Mouse (Mus musculus) lung, postnatal 10 days (tissue): ENCODE results near the gene Umps.

ENCODE experiments used
- DNase-seq: peaks from one replicate; pipeline ENCODE4 v3.0.0; 2021

The Umps gene

DNA sequence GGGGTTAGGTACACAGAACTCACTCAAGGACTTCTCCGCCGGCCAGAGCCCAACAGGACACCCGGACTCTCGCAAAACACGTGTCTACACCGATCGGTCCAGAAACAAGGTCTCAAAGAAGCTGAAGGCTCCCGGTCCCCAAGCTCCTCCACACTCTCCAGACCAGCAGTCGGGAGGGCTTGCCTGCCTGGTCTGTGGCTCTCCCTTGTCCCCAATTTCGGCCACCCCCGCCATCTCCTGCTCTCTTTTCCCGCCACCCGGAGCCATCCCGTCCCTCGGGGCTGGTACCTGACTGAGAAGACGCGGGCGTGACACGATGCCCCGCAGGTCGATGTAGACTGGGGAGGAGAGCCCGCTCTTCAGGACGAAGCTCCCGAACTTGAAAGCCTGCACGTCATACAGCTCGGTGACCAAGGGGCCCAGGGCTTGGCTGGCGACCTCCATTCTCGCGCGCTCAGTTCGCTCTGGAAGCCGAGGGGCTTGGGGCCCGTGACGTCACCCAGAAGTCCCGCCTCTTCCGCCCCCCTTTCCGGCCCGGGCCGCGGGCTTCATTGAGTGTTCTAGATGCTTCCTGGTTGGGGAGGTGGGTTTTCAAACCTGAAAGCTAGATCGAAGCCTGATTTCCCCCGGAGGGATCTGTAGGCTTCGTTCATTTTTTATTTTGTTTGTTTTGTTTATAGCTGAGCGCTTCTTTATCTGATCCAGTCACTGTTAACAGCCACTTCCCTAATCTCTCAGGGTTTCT is at the start of gene Umps:
Gene Umps (minus strand): TSS at position 501 of the 745 bp plus-strand sequence.
- peak; percentile 89 for DNase-seq

DNA sequence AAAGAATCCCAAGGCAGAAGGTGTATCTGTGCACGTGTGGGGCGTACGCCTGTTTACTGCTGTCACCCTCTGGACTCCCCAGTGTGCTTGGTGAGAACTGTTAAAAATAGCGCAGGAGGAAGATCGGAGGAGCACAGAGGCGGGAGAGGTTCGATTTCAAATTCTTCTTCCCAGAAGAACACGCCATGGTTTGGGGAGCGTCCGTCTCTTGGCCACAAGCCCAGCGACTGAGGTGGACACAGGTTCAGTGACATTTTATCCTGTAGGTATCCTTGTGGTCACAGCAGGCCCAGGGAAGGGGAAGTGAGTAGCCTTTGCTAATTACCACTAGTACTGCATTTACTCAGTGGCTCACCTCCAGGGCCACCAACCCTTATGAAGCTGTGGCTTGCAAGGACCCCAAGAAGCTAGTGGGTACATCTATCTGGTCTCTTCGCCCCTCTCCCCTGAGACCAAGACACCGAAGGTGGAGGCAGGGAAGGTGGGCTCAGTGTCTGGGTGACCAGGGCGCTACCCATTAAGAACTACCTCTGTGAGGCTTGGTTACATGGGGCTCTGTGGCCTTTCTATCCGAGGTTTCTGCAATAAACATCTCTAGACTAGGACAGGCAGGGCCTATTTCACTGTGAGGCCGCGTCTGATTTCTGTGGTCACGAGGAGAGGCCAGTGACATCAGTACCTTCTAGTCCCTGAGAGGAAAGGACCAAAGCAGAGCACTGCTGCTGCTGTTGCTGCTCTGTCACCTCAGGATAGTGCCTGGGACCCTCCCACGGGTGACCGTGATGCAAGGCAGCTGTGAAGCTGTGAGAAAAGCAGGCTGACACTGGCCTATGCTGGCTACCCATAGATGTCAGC is 45.4 kb upstream of the Umps start:
- no peak for DNase-seq

DNA sequence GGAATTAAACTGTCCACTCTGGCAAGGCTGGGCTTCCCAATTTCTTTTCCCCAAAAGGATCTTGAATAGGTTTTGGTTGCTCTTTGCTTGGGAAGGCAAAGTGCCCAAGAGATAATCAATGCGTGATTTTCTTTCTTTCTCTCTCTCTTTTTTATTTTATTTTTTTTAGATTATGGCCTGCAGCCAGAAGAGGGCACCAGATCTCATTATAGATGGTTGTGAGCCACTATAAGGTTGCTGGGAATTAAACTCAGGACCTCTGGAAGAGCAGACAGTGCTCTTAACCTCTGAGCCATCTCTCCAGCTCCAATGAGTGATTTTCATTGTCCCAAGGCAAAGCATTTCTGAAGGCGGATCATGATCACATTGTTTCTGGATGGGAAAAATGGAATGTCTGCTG is 42.7 kb upstream of the Umps start:
- no peak for DNase-seq

DNA sequence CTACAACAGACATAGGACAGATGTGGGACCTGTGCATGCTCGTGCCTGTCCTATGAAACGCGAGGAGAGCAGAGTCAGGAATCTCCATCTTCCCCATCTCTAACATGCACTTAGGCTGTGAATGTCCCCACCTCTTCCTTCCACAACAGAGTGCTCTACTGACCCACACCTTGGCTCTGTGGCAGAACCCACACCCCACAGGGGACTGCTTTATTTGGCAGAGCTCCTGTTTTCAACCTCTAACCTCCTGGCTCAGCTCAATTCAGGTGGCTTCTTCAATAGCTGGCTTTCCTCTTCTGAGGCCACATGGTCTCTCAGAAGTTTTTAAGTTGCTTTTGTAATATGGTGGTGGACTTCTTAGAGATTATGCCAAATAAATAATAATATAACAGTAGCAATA is 39.1 kb upstream of the Umps start:
- no peak for DNase-seq

GRCm38 (mm10) chr16:34004128-34004578 is 37.3 kb upstream of the Umps start:
- peak; percentile 80 for DNase-seq

DNA sequence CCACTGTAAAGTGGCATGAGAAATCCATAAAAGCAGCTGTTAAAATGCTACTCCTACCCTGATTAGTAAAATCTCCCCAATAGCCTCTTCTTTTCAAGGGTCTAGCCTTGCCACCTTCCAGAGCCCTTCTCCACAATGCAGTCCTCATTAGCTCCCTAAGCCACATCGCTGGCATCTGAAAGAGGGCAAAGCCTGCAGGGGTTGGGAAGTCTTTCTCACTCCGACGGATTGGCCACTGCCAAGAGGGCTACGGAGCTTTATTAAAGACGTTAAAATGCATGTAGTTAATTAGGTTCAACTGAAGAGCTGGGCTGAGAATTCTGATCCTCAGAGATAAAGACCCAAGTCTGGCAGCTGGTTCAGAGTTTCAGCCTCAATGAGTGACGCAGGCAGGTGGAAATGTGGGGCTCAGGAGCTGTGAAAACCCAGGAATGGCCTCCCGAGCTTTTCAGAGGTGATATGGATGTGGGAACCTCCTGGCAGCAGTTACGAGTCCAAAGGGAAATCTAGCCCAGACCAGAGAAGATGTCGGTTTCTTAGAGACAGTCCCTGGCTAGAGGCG is 36.8 kb upstream of the Umps start:
- DNase-seq = no peak

DNA sequence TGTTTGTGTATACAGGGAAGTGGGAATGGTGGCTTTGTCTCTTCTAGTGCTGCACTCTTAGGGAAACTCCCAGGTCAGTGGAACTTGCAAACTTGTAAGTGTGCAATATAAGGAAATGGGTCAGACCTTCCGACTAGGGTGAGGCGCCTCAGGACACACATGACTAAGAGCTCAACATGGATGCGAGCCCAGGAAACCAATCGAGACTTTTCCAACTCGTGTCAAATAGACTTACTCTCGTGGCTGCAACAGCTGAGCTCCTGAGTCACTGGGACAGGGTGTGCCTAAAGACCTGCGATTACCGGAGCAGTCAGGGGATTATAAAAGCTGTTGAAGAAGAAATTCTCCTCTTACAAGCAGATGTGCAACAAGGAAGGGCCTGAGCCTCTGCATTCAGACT is 33.9 kb upstream of the Umps start:
- peak; percentile 22 for DNase-seq

DNA sequence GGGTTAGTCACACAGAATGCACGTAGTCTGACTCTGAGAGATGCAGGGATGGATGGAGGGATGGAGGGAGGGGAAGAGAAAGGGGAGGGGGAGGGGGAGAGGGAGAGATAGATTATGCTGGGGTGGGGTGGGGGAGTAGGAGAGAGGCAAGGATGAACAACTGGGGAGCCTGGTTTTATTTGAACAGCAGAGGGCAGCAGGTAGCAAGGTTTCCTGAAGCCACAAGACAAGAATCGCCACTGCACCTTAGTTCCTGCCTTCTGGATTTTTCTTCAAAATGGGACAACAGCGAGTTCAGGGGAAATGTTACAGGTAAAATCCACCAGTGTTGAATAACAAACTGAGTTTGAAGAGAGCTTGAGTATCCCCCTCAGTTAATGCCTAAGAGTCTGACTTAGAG is 32.5 kb upstream of the Umps start:
- DNase-seq = peak; percentile 76

DNA sequence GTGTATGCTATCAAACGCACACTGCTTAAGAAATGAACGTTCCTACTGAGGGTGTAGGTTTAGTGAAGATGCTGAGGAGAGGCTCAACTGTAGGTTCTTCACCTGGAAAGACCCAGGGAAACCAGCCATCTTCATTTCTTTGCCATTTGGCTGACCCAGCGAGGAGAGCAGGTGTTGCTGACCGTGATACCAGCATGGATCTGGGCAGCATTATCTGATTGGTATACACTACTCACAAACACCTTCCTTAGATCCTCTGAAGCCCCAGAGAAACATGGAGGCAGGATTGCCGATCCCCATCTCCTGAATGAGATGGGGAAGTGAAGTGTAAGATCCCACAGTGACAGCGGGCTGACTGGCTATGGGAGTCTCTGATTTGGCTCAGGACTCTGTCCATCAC is 31.2 kb upstream of the Umps start:
- DNase-seq = no peak

- DNase-seq = peak; percentile 75
Observed at GRCm38 (mm10) chr16:33996030-33996429, 29.2 kb upstream of the Umps start.

- no peak for DNase-seq
Observed at GRCm38 (mm10) chr16:33995496-33995895, 28.7 kb upstream of the Umps start.

GRCm38 (mm10) chr16:33994321-33994720 is 27.5 kb upstream of the Umps start:
- no peak for DNase-seq

GRCm38 (mm10) chr16:33990712-33991111 is 23.9 kb upstream of the Umps start:
- DNase-seq = no peak

GRCm38 (mm10) chr16:33989106-33989505 is 22.3 kb upstream of the Umps start:
- no peak for DNase-seq

- DNase-seq = peak; percentile 64
Observed at GRCm38 (mm10) chr16:33988358-33989012, 21.6 kb upstream of the Umps start.

GRCm38 (mm10) chr16:33986993-33987392 is 20.2 kb upstream of the Umps start:
- no peak for DNase-seq

- no peak for DNase-seq
Observed at GRCm38 (mm10) chr16:33985372-33985771, 18.5 kb upstream of the Umps start.

GRCm38 (mm10) chr16:33983712-33984111 is 16.9 kb upstream of the Umps start:
- no peak for DNase-seq

DNA sequence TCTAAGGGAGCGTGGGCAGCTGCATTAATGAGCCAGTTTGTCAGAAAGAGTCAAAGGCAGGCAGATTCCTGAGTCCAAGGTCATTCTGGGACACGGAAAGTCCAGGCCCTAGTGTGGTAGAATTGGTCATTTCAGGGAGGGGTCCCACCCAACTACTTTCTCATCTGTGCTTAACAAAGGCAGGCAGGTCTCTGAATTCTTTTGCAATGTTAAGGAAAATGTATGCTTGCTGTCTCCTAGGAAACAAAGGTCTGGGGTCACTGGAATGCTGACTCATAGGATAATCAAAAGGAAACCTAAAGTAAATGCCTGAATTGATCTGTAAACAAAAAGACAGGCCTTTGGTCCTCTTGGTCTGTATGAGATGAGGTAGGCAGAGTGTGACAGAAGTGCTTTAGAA is 13.0 kb upstream of the Umps start:
- DNase-seq = no peak

DNA sequence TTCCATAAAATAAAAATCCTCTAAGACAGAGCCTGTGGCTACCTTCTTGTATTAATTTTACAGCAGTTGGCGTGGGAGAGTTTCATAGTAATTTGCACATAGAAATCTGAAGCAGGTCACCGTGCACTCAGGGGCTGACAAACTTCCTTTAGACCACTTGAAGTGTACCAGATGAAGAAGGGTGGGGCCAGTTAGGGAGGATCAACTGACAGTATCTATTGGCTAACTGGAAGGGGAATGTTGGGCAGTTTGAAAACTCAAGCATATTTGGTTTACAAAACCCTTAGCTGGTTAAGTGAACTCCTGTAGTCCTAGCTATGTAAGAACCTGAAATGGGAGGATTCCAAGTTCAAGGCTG is 424 bp upstream of the Umps start:
- no peak for DNase-seq

DNA sequence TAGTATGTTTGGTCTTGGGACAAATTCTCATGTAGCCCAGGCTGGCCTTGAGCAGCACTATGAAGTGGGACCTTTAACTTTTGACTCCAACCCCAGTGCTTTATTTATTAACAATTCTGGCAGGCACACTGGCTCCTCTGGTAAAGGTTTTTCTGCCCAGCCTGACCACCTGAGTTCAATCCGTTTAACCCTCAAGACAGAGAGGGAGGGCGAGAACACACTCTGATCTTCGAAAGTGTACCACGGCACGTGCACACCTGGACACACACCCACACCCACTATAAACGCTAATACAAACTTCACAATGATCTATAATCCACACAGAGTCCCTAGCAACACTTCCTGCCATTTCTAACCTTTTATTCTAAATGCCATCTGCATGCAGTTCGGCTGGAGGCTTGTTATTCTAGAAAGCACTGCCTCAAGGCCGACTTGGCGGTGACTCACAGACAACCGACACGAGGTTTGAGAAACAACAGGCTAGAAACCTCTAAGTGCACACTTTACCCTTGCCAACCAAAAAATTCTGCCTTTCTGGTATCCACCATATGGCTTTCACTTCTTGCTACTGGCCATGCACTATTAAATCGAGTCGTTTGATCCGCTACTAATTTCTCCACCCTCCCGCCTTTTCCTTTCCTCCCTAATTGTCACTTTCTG is 830 bp downstream of the Umps start:
- no peak for DNase-seq

DNA sequence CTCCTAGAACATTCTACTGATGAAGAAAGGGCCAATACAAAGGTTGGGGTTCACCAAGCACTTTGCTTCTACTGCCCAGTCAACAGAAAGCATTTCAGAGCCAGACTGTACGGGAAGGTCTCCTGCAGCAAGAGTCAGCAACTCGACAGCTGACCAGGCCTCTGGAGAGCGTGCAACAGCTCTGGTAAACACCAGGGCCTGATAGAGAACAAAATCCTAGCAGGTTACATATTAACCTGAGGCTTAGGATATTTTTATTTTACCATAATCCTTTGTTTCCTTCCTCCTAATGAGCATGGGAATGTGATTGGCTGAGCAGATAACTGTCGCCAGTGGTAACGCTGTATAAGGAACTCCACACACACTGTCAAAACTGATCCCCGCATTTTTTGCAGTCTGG is 3.3 kb downstream of the Umps start:
- no peak for DNase-seq

DNA sequence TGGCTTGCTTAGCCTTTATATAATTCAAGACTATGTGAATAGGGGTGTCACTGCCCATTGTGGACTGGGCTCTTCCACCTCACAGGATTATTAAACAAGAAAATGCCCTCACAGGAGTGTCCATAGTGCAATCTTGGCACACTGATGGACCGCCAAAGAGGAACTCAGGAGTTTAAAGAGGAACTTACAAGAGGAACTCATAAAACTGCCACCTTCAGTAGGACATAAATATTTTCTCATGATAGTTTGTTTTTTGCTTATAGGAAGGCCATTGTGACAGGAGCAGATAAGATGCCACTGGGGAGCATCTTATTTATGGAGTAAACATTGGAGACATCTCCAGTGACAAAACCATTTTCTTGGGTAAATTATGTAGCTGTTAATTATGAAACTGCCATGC is 12.0 kb downstream of the Umps start:
- DNase-seq = no peak
